Mouse (Mus musculus) urinary bladder, postnatal 25 days (tissue): ENCODE measurements around the gene Pfkfb3.
"Not testable (repeated sequence)": the region's sequence is repeated elsewhere in the genome, so short reads cannot be mapped to it uniquely, and the experiment has no call there.

Experiments
- DNase-seq: peaks from one replicate; pipeline ENCODE4 v3.0.0; 2022; ENCODE audit warnings: low spot score

Pfkfb3 gene

GRCm38 (mm10) chr2:11548508-11548907, 5.4 kb downstream of the Pfkfb3 start:
- no peak for DNase-seq

GRCm38 (mm10) chr2:11547609-11548008, 6.3 kb downstream of the Pfkfb3 start:
- no peak for DNase-seq

- no peak for DNase-seq
These were observed 7.8 kb downstream of the Pfkfb3 start for GRCm38 (mm10) chr2:11546091-11546490.

- DNase-seq = no peak
These were observed 8.5 kb downstream of the Pfkfb3 start for GRCm38 (mm10) chr2:11545380-11545779.

- DNase-seq = no peak
These were observed 9.5 kb downstream of the Pfkfb3 start for GRCm38 (mm10) chr2:11544342-11544741.

- DNase-seq = no peak
These were observed 10.7 kb downstream of the Pfkfb3 start for GRCm38 (mm10) chr2:11543158-11543557.

- peak; percentile 75 for DNase-seq
These were observed 11.2 kb downstream of the Pfkfb3 start for GRCm38 (mm10) chr2:11542640-11543039.

GRCm38 (mm10) chr2:11542121-11542520, 11.8 kb downstream of the Pfkfb3 start:
- DNase-seq = no peak

GRCm38 (mm10) chr2:11541528-11541927, 12.3 kb downstream of the Pfkfb3 start:
- DNase-seq = not testable (repeated sequence)

- no peak for DNase-seq
These were observed 17.9 kb downstream of the Pfkfb3 start for GRCm38 (mm10) chr2:11535966-11536365.

GRCm38 (mm10) chr2:11535412-11535928, 18.4 kb downstream of the Pfkfb3 start:
- peak; percentile 90 for DNase-seq

GRCm38 (mm10) chr2:11534826-11535225, 19.1 kb downstream of the Pfkfb3 start:
- DNase-seq = peak; percentile 20

GRCm38 (mm10) chr2:11530101-11530500, 23.8 kb downstream of the Pfkfb3 start:
- DNase-seq = no peak

- DNase-seq = no peak
These were observed 27.8 kb downstream of the Pfkfb3 start for GRCm38 (mm10) chr2:11526063-11526462.

- DNase-seq = no peak
These were observed 29.1 kb downstream of the Pfkfb3 start for GRCm38 (mm10) chr2:11524736-11525135.

GRCm38 (mm10) chr2:11521758-11522157, 32.1 kb downstream of the Pfkfb3 start:
- DNase-seq = no peak

- no peak for DNase-seq
These were observed 33.1 kb downstream of the Pfkfb3 start for GRCm38 (mm10) chr2:11520786-11521185.

- no peak for DNase-seq
These were observed 38.0 kb downstream of the Pfkfb3 start for GRCm38 (mm10) chr2:11515828-11516227.

- DNase-seq = peak; percentile 17
These were observed 40.6 kb downstream of the Pfkfb3 start for GRCm38 (mm10) chr2:11513057-11513967.

- no peak for DNase-seq
These were observed 41.8 kb downstream of the Pfkfb3 start for GRCm38 (mm10) chr2:11512127-11512526.

- no peak for DNase-seq
These were observed 50.1 kb downstream of the Pfkfb3 start for GRCm38 (mm10) chr2:11503736-11504135.

- peak; percentile 38 for DNase-seq
These were observed 50.9 kb downstream of the Pfkfb3 start for GRCm38 (mm10) chr2:11502901-11503431.

- no peak for DNase-seq
These were observed 51.6 kb downstream of the Pfkfb3 start for GRCm38 (mm10) chr2:11502255-11502765.
